Mouse (Mus musculus): Measurements from ENCODE around the gene Chst15. TPM values are rescaled to one million over a fixed set of nuclear protein-coding genes. Genes with fewer than 3 reads are reported as not detected.
A peak's percentile ranks its signal among the peaks of the same experiment; 100 is the strongest.

The Chst15 gene
- total and polyA plus RNA-seq, 3 experiments, result 6.8 to 7.3 (median 7.0) TPM

DNA sequence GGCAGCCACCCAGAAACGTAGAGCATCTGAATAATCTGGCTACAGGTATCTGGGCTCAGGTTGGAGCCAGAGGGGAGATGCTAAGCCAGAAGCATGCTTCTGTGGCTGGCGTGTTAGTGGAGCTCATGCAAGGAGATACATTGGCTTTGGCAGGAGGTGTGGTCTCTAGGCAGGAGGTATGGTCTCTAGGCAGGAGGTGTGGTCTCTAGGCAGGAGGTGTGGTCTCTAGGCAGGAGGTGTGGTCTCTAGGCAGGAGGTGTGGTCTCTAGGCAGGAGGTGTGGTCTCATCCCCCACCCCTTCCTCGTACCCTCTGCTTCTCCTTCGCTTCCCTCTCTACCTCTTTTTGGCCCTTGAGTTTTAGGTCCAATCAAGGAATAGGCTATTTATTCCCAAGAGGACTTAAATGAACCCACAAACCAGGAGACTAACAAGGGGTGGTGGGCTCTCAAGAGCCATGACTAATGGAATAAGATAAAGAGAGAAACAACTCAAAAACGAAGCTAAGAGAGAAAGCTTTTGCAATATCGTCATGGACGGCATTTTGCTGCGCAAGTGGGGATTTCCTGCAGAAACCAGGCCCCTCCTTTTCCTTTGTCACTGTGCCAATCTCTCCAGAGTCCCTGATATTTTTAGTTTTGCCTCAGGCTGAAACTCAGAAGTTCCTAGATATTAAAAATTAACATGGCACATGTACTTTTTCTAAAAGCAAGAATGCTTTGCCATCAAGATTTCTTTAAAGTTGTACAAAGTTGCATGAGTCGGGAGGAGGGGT lies 30.4 kb upstream of the Chst15 start:
- WGBS, result 40% methylated on average over 9 of the region's 9 CpGs

GRCm38 (mm10) chr7:132345526-132346070 lies 28.6 kb upstream of the Chst15 start:
- TF ChIP-seq CTCF (IDR thresholded peaks at IDR 0.05), result no peak
- TF ChIP-seq POLR2A (IDR thresholded peaks at IDR 0.05; ENCODE audit: insufficient read depth, low read depth, low read length), result no peak
- no peak for TF ChIP-seq EP300 (IDR thresholded peaks at IDR 0.05; ENCODE audit: insufficient read depth, low read depth, low read length)
- 75% methylated on average over 5 of the region's 5 CpGs for WGBS
- H3K36me3 ChIP-seq (ENCODE audit: control insufficient read depth, insufficient read depth, low read length), result no peaks in the 10 kb centered on the region
- DNase-seq, result no peak
- no peaks in the 10 kb centered on the region for H3K79me2 ChIP-seq (replicated peaks; ENCODE audit: control insufficient read depth, insufficient read depth, low read length)
- H3K4me3 ChIP-seq, result no peak overlapping the region
- no peak overlapping the region for H3K27ac ChIP-seq
- peaks cover 3% of the 10 kb centered on the region; the same call in 1 of the 2 replicates for H3K4me1 ChIP-seq (ENCODE audit: control insufficient read depth, insufficient read depth, low read length)
- no peak overlapping the region for H3K9ac ChIP-seq (ENCODE audit: low read depth, low read length)
- no peaks in the 10 kb centered on the region for H3K27me3 ChIP-seq (ENCODE audit: control insufficient read depth, insufficient read depth, low read length)
- intact Hi-C loops (cut with DNase I), result no loop called here

More for the DNA sequence above, 30.4 kb upstream of the Chst15 start:
- Histone ChIP-seq H3K9ac (ENCODE audit: low read depth, low read length) (no peak overlapping the region), H3K27me3 (ENCODE audit: control insufficient read depth, insufficient read depth, low read length) (no peaks in the 10 kb centered on the region), H3K4me1 (ENCODE audit: control insufficient read depth, insufficient read depth, low read length) (peaks cover 3% of the 10 kb centered on the region; the same call in 1 of the 2 replicates), H3K79me2 (replicated peaks; ENCODE audit: control insufficient read depth, insufficient read depth, low read length) (no peaks in the 10 kb centered on the region), H3K36me3 (ENCODE audit: control insufficient read depth, insufficient read depth, low read length) (no peaks in the 10 kb centered on the region), H3K27ac (peak overlapping the region; percentile 67), H3K4me3 (no peak overlapping the region)
- intact Hi-C loops (cut with DNase I), result no loop called here
- TF ChIP-seq POLR2A (IDR thresholded peaks at IDR 0.05; ENCODE audit: insufficient read depth, low read depth, low read length) (no peak), EP300 (IDR thresholded peaks at IDR 0.05; ENCODE audit: insufficient read depth, low read depth, low read length) (0 out of 2 replicates have a peak, but pooled peaks have one; percentile 13)
- DNase-seq, result no peak

DNA sequence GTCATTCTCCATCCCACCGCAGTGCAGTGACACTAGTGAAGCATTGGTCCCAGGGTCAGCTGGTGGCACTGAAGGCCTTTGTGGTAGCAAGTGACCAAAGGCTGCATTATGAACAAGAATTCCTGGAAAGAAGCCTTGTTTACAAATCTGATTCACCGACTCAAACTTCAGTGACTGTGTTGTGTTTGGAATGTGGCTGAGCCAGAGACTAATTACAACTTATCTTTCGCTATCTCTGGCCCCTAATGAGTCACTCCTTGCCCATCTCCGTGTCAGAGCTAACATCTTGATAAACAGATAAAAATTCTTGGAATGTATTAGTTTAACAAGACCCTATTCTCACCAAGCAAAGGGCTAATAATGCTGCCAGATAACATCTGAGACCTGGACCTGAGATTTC lies 27.6 kb upstream of the Chst15 start:
- peaks cover 7% of the 10 kb centered on the region for H3K4me1 ChIP-seq (ENCODE audit: control insufficient read depth, insufficient read depth, low read length)
- H3K36me3 ChIP-seq (ENCODE audit: control insufficient read depth, insufficient read depth, low read length), result no peaks in the 10 kb centered on the region
- H3K27ac ChIP-seq, result no peak overlapping the region
- no peaks in the 10 kb centered on the region for H3K27me3 ChIP-seq (ENCODE audit: control insufficient read depth, insufficient read depth, low read length)
- 49% methylated on average over 4 of the region's 4 CpGs for WGBS
- H3K79me2 ChIP-seq (replicated peaks; ENCODE audit: control insufficient read depth, insufficient read depth, low read length), result no peaks in the 10 kb centered on the region
- H3K9ac ChIP-seq (ENCODE audit: low read depth, low read length), result no peak overlapping the region
- DNase-seq, result no peak
- TF ChIP-seq POLR2A (IDR thresholded peaks at IDR 0.05; ENCODE audit: insufficient read depth, low read depth, low read length) (no peak), CTCF (IDR thresholded peaks at IDR 0.05) (no peak), EP300 (IDR thresholded peaks at IDR 0.05; ENCODE audit: insufficient read depth, low read depth, low read length) (no peak)
- intact Hi-C loops (cut with DNase I), result no loop called here
- no peak overlapping the region for H3K4me3 ChIP-seq

DNA sequence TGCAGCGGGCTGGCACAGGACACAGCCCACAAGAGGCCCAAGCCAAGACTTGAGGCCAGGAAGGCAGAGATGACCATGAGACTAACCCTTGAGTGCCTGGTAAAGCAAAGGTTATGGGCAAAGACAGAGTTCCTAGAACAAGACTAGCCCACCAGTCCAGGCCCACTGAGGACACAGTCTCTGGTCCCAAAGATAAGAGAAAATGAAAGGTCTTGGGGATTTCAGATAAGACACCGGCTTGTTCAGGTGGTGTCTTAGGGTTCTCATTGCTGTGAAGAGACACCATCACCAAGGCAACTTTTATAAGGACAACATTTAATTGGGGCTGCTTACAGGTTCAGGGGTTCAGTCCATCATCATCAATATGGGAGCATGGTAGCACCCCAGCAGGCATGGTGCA lies 26.9 kb upstream of the Chst15 start:
- H3K4me1 ChIP-seq (ENCODE audit: control insufficient read depth, insufficient read depth, low read length), result peaks cover 10% of the 10 kb centered on the region
- H3K27me3 ChIP-seq (ENCODE audit: control insufficient read depth, insufficient read depth, low read length), result no peaks in the 10 kb centered on the region
- no peaks in the 10 kb centered on the region for H3K79me2 ChIP-seq (replicated peaks; ENCODE audit: control insufficient read depth, insufficient read depth, low read length)
- H3K9ac ChIP-seq (ENCODE audit: low read depth, low read length), result no peak overlapping the region
- no peak for DNase-seq
- intact Hi-C loops (cut with DNase I), result no loop called here
- H3K27ac ChIP-seq, result no peak overlapping the region
- no peak overlapping the region for H3K4me3 ChIP-seq
- TF ChIP-seq POLR2A (IDR thresholded peaks at IDR 0.05; ENCODE audit: insufficient read depth, low read depth, low read length), result no peak
- TF ChIP-seq EP300 (IDR thresholded peaks at IDR 0.05; ENCODE audit: insufficient read depth, low read depth, low read length), result no peak
- TF ChIP-seq CTCF (IDR thresholded peaks at IDR 0.05), result no peak
- 94% methylated on average over 2 of the region's 2 CpGs for WGBS
- H3K36me3 ChIP-seq (ENCODE audit: control insufficient read depth, insufficient read depth, low read length), result no peaks in the 10 kb centered on the region

- H3K79me2 ChIP-seq (replicated peaks; ENCODE audit: control insufficient read depth, insufficient read depth, low read length), result no peaks in the 10 kb centered on the region
- TF ChIP-seq EP300 (IDR thresholded peaks at IDR 0.05; ENCODE audit: insufficient read depth, low read depth, low read length), result no peak
- TF ChIP-seq POLR2A (IDR thresholded peaks at IDR 0.05; ENCODE audit: insufficient read depth, low read depth, low read length), result no peak
- no peak for TF ChIP-seq CTCF (IDR thresholded peaks at IDR 0.05)
- peaks cover 13% of the 10 kb centered on the region for H3K4me1 ChIP-seq (ENCODE audit: control insufficient read depth, insufficient read depth, low read length)
- H3K36me3 ChIP-seq (ENCODE audit: control insufficient read depth, insufficient read depth, low read length), result no peaks in the 10 kb centered on the region
- no peak overlapping the region for H3K9ac ChIP-seq (ENCODE audit: low read depth, low read length)
- no peak overlapping the region for H3K4me3 ChIP-seq
- no peak overlapping the region for H3K27ac ChIP-seq
- 93% methylated on average over 2 of the region's 2 CpGs for WGBS
- intact Hi-C loops (cut with DNase I), result no loop called here
- DNase-seq, result no peak
- H3K27me3 ChIP-seq (ENCODE audit: control insufficient read depth, insufficient read depth, low read length), result no peaks in the 10 kb centered on the region
These were observed 26.1 kb upstream of the Chst15 start for GRCm38 (mm10) chr7:132343146-132343545.

Measured in heart, adult 2 months (tissue).